Mouse (Mus musculus) neutrophil, adult 59 days (primary cell): ENCODE measurements around the gene Nol7. TPM values are rescaled to one million over a fixed set of nuclear protein-coding genes. Genes with fewer than 3 reads are reported as not detected.

Experiments
- total RNA-seq, 2 experiments: library from RNA; stranded (reverse); gene quantifications; 1 replicate in 1 of 2; 2 replicates in 1 of 2; pipeline ENCODE4 v1.2.4; 2023

Gene Nol7
- total RNA-seq: 10 to 100 TPM; 61.1 to 63.9 TPM

GRCm38 (mm10) chr13:43398297-43399080, at the start of gene Nol7:
Gene Nol7 (plus strand): TSS chr13:43398390.

GRCm38 (mm10) chr13:43364985-43365824, 33.0 kb upstream of the Nol7 start, which contains the start of gene Sirt5:
Gene Sirt5 (plus strand): TSS chr13:43365496.

Other genes starting within 250 kb of the Nol7 start
- gene Tbc1d7, start 226.9 kb upstream of the Nol7 start, total RNA-seq: 1 to 10 TPM; 6.2 to 6.7 TPM
- 10 to 100 TPM; 39.7 to 41.5 TPM for gene Gfod1, start 94.2 kb upstream of the Nol7 start, total RNA-seq
- 1 to 10 TPM; 3.4 to 3.6 TPM for gene Sirt5, start 32.9 kb upstream of the Nol7 start, total RNA-seq
- gene Ranbp9, start 82.9 kb downstream of the Nol7 start, total RNA-seq: 100 to 1,000 TPM; 102 to 120 TPM
- 10 to 100 TPM; 16.0 to 17.7 TPM for gene Mcur1, start 161.8 kb downstream of the Nol7 start, total RNA-seq
- gene Rnf182, start 217.3 kb downstream of the Nol7 start, total RNA-seq: not detected